9 mouse cellular contexts compared by ENCODE assay signal in genomic region chr10:104455549-104456351, GRCm38 (mm10).
DNase-seq lines count a peak whose midpoint lies in the region; ATAC-seq and TF ChIP-seq lines count a peak whose summit lies in the region.
"Had no signal": no experiment of that assay in that cellular context is flagged by ENCODE, and none has a peak within 500 bp of the region (broad histone marks: within the 10 kb centered on the region; RNA-seq: fewer than 3 reads in every experiment).

No protein-coding gene starts in this region.

- TF ChIP-seq CTCF in brain, embryonic 14.5 days (IDR thresholded peaks at IDR 0.05; ENCODE audit: borderline replicate concordance, extremely low read depth, insufficient read depth, insufficient read length) = no peak

- H3K9ac ChIP-seq in heart, embryonic 13.5 days = peak overlapping the region; percentile 51
- 0 out of 2 replicates have a peak overlapping the region, but pooled peaks have one; percentile 22 for H3K9ac ChIP-seq in forebrain, embryonic 16.5 days (replicated peaks; ENCODE audit: low read depth, low read length)
- no peak overlapping the region for H3K9ac ChIP-seq in midbrain, embryonic 12.5 days (replicated peaks)

- peak overlapping the region; percentile 61 for H3K27ac ChIP-seq in heart, embryonic 13.5 days (replicated peaks)
- no peak overlapping the region for H3K27ac ChIP-seq in forebrain, embryonic 16.5 days (ENCODE audit: low read length)
- no peak overlapping the region for H3K27ac ChIP-seq in midbrain, embryonic 12.5 days (replicated peaks)

- no peak for DNase-seq in heart, adult 11 months
- peak; percentile 46 for DNase-seq in brain, embryonic 14.5 days (ENCODE audit: low read depth)
- DNase-seq in adrenal gland, postnatal 14 days = no peak
- DNase-seq in T-cell, adult 2 months (ENCODE audit: low spot score) = no peak
- DNase-seq: lung, postnatal 36 days; right cerebral cortex, postnatal 4 days had no signal

- 0 out of 2 replicates have a peak, but pooled peaks cover 8% of the 10 kb centered on the region for H3K4me1 ChIP-seq in heart, embryonic 13.5 days
- no peaks in the 10 kb centered on the region for H3K4me1 ChIP-seq in forebrain, embryonic 16.5 days (replicated peaks; ENCODE audit: control insufficient read depth, insufficient read depth, low read length)
- 0 out of 2 replicates have a peak, but pooled peaks cover 2% of the 10 kb centered on the region for H3K4me1 ChIP-seq in midbrain, embryonic 12.5 days

- H3K9me3 ChIP-seq in heart, embryonic 13.5 days = no peaks in the 10 kb centered on the region
- H3K9me3 ChIP-seq in forebrain, embryonic 16.5 days (ENCODE audit: control insufficient read depth, low read length) = no peaks in the 10 kb centered on the region
- H3K9me3 ChIP-seq in midbrain, embryonic 12.5 days = no peaks in the 10 kb centered on the region

- WGBS in heart, embryonic 13.5 days = 40% methylated on average over 14 of the region's 14 CpGs
- WGBS in forebrain, embryonic 16.5 days = 35% methylated on average over 14 of the region's 14 CpGs
- WGBS in midbrain, embryonic 12.5 days = 51% methylated on average over 14 of the region's 14 CpGs

- peak overlapping the region; percentile 63 for H3K4me2 ChIP-seq in heart, embryonic 13.5 days
- peak overlapping the region; percentile 49 for H3K4me2 ChIP-seq in forebrain, embryonic 16.5 days (ENCODE audit: low read length)
- H3K4me2 ChIP-seq in midbrain, embryonic 12.5 days (replicated peaks) = peak overlapping the region; percentile 37

- no peak for TF ChIP-seq POLR2A in brain, embryonic 14.5 days (IDR thresholded peaks at IDR 0.05; ENCODE audit: borderline replicate concordance, extremely low read depth, insufficient read depth, insufficient read length, poor library complexity, severe bottlenecking)

- H3K4me3 ChIP-seq in heart, embryonic 13.5 days = peak overlapping the region; percentile 24
- H3K4me3 ChIP-seq in forebrain, embryonic 16.5 days (replicated peaks; ENCODE audit: low read length) = peak overlapping the region; percentile 23
- H3K4me3 ChIP-seq in midbrain, embryonic 12.5 days = 0 out of 2 replicates have a peak overlapping the region, but pooled peaks have one; percentile 13

- no peak for ATAC-seq in heart, embryonic 13.5 days (ENCODE audit: extremely low read depth, insufficient number of reproducible peaks, low FRiP score, low TSS enrichment)
- peak; percentile 52 for ATAC-seq in forebrain, embryonic 16.5 days
- no peak for ATAC-seq in midbrain, embryonic 12.5 days (ENCODE audit: low FRiP score, low read depth)

- H3K27me3 ChIP-seq in heart, embryonic 13.5 days (replicated peaks) = no peaks in the 10 kb centered on the region
- no peaks in the 10 kb centered on the region for H3K27me3 ChIP-seq in forebrain, embryonic 16.5 days (replicated peaks; ENCODE audit: control insufficient read depth, insufficient read depth, low read length)
- no peaks in the 10 kb centered on the region for H3K27me3 ChIP-seq in midbrain, embryonic 12.5 days

- H3K36me3 ChIP-seq in heart, embryonic 13.5 days = no peaks in the 10 kb centered on the region
- H3K36me3 ChIP-seq in forebrain, embryonic 16.5 days (ENCODE audit: control insufficient read depth, insufficient read depth) = no peaks in the 10 kb centered on the region
- H3K36me3 ChIP-seq in midbrain, embryonic 12.5 days = no peaks in the 10 kb centered on the region
